Mouse (Mus musculus): ENCODE results near the gene Coq10b.

GRCm38 (mm10) chr1:55055322-55056115 lies 2.9 kb downstream of the Coq10b start:
- no peak for TF ChIP-seq TAL1 (IDR thresholded peaks at IDR 0.05; ENCODE audit: low read length)
- TF ChIP-seq GATA1 (IDR thresholded peaks at IDR 0.05; ENCODE audit: low read length) = no peak
